Mouse (Mus musculus) myocyte (in vitro differentiated cells): ENCODE results near the gene Slit3.

Source experiments
- CEBPB ChIP-seq: IDR thresholded peaks from 2 replicates; pipeline ENCODE4 v1.6.1; 2011; ENCODE audit warnings: mild to moderate bottlenecking, moderate library complexity; ENCODE audit not compliant: poor library complexity, insufficient read depth, severe bottlenecking
- E2F4 ChIP-seq: IDR thresholded peaks from one replicate; pipeline ENCODE4 v1.6.1; 2011; ENCODE audit warnings: mild to moderate bottlenecking, control low read depth, moderate library complexity; ENCODE audit not compliant: insufficient read depth
- MAX ChIP-seq: IDR thresholded peaks from one replicate; pipeline ENCODE4 v1.6.1; 2011; ENCODE audit warnings: low read depth, mild to moderate bottlenecking, control low read depth
- MYOD1 ChIP-seq, 3 experiments: IDR thresholded peaks; one replicate each; pipeline ENCODE4 v1.6.1; 2011; ENCODE audit warnings: control low read depth in 2 of 3, low read depth in 2 of 3, mild to moderate bottlenecking in 2 of 3, moderate library complexity in 1 of 3; ENCODE audit not compliant: insufficient read length in 2 of 3, control insufficient read depth in 1 of 3
- MYOG ChIP-seq, 3 experiments: IDR thresholded peaks; one replicate each; pipeline ENCODE4 v1.6.1; 2011; ENCODE audit warnings: control low read depth in 2 of 3, low read depth in 2 of 3, mild to moderate bottlenecking in 2 of 3; ENCODE audit not compliant: insufficient read length in 2 of 3, control insufficient read depth in 1 of 3, insufficient read depth in 1 of 3
- POLR2A ChIP-seq: IDR thresholded peaks from one replicate; pipeline ENCODE4 v1.6.1; 2011; ENCODE audit warnings: low read depth, mild to moderate bottlenecking, control low read depth, moderate library complexity; ENCODE audit not compliant: insufficient read length
- POLR2AphosphoS2 ChIP-seq: IDR thresholded peaks from one replicate; pipeline ENCODE4 v1.6.1; 2011; ENCODE audit warnings: low read depth, control low read depth; ENCODE audit not compliant: insufficient read length
- TCF12 ChIP-seq: IDR thresholded peaks from one replicate; pipeline ENCODE4 v1.6.1; 2011; ENCODE audit warnings: mild to moderate bottlenecking, control low read depth; ENCODE audit not compliant: poor library complexity, insufficient read depth, severe bottlenecking
- USF1 ChIP-seq: IDR thresholded peaks from one replicate; pipeline ENCODE4 v1.6.1; 2011; ENCODE audit warnings: low read depth, mild to moderate bottlenecking, control low read depth, moderate library complexity

DNA sequence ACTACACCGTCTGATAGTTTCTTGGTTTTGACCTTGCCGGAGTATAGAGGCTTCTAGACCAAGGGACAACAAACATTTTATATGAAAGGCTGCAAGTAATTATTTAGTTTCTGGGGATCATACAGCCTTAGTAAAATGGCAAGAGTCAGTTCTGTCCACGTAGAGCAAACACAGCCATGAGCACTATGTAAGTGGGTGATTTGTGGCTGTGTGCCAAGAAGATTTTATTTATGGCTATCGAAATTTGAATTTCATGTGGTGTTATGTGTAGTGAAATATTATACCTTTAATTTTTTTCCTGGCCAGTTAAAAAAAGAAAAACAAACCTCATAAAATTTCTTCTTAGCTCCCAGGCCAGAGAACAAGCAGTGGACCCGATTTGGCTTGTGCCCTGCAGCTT, 33.4 kb downstream of the Slit3 start:
- no peak for TF ChIP-seq POLR2AphosphoS2
- TF ChIP-seq CEBPB: no peak
- TF ChIP-seq POLR2A: no peak
- no peak for TF ChIP-seq MAX
- TF ChIP-seq E2F4: no peak
- no peak for TF ChIP-seq TCF12
- TF ChIP-seq USF1: no peak
- no peak for TF ChIP-seq MYOD1 (IDR thresholded peaks at IDR 0.05; ENCODE audit: control insufficient read depth in 1 of 3, insufficient read length in 2 of 3, low read depth in 2 of 3)
- no peak for TF ChIP-seq MYOG (IDR thresholded peaks at IDR 0.05; ENCODE audit: control insufficient read depth in 1 of 3, insufficient read depth in 1 of 3, insufficient read length in 2 of 3, low read depth in 2 of 3)
